In the genomic region with DNA sequence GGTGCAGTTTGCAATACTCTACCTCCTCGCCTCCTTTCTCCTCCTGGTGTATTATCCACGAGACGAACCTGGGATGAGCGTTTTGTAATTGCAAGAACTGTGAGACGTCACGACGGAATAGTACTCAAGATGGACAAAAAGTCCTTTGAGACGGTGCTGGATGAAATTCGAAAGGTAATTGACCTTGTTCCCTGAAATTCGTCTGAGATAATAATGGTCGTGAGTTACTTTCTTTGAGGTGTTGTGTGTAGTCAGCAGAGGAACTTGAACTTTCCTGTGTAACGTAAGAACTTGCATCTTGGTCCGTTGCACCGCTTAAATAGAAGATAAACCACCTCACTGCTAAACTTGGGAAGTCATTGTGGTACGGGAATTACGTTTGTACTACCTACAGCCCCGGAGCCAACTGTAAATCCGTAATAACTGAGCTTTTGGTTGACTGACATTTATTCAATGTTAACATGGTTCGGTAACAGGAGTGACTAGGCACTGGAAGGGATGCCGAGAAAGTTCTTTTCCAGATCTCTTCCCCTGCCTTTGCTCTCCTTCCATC, we compare ENCODE assay signal across 8 mouse cellular contexts. TPM values are rescaled to one million over a fixed set of nuclear protein-coding genes. Genes with fewer than 3 reads are reported as not detected.
DNase-seq lines count a peak whose midpoint lies in the region; ATAC-seq and TF ChIP-seq lines count a peak whose summit lies in the region.

No protein-coding gene starts in this region.

- no peak for DNase-seq in lung, embryonic 14.5 days
- DNase-seq in lung, adult 18-20 months = no peak
- no peak for DNase-seq in hindbrain, embryonic 10.5 days (ENCODE audit: low spot score)
- DNase-seq in cerebellum, adult 11-12 months = no peak
- DNase-seq in kidney, postnatal 36 days = no peak
- DNase-seq in cerebellum, adult 9-11 months = no peak

- H3K9me3 ChIP-seq in lung, embryonic 14.5 days (ENCODE audit: low read depth, low read length) = no peaks in the 10 kb centered on the region
- H3K9me3 ChIP-seq in hindbrain, embryonic 10.5 days = no peaks in the 10 kb centered on the region
- H3K9me3 ChIP-seq in midbrain, embryonic 13.5 days = no peaks in the 10 kb centered on the region

- peak overlapping the region; percentile 91 for H3K9ac ChIP-seq in lung, embryonic 14.5 days
- peak overlapping the region; percentile 89 for H3K9ac ChIP-seq in midbrain, embryonic 13.5 days (replicated peaks)

- H3K4me1 ChIP-seq in lung, embryonic 14.5 days (ENCODE audit: insufficient read depth) = peaks cover 9% of the 10 kb centered on the region
- H3K4me1 ChIP-seq in brown adipose tissue, adult 24 weeks (ENCODE audit: control insufficient read depth, insufficient read depth, insufficient read length, low read length) = peaks cover 13% of the 10 kb centered on the region
- H3K4me1 ChIP-seq in hindbrain, embryonic 10.5 days (replicated peaks) = peaks cover 41% of the 10 kb centered on the region
- peaks cover 50% of the 10 kb centered on the region for H3K4me1 ChIP-seq in midbrain, embryonic 13.5 days (replicated peaks)

- H3K36me3 ChIP-seq in lung, embryonic 14.5 days (ENCODE audit: insufficient read depth) = peaks cover 19% of the 10 kb centered on the region
- peaks cover 31% of the 10 kb centered on the region for H3K36me3 ChIP-seq in hindbrain, embryonic 10.5 days
- H3K36me3 ChIP-seq in midbrain, embryonic 13.5 days = peaks cover 23% of the 10 kb centered on the region

- TF ChIP-seq CTCF in lung, embryonic 14.5 days (IDR thresholded peaks at IDR 0.05; ENCODE audit: low read depth) = no peak

- under 1% methylated on average over 20 of the region's 20 CpGs for WGBS in lung, embryonic 14.5 days
- under 1% methylated on average over 20 of the region's 20 CpGs for WGBS in hindbrain, embryonic 10.5 days
- WGBS in midbrain, embryonic 13.5 days = under 1% methylated on average over 20 of the region's 20 CpGs

- no peaks in the 10 kb centered on the region for H3K27me3 ChIP-seq in lung, embryonic 14.5 days (ENCODE audit: insufficient read depth, low read length)
- H3K27me3 ChIP-seq in hindbrain, embryonic 10.5 days (ENCODE audit: insufficient read depth, poor library complexity, severe bottlenecking) = no peaks in the 10 kb centered on the region
- H3K27me3 ChIP-seq in midbrain, embryonic 13.5 days = no peaks in the 10 kb centered on the region

- H3K4me2 ChIP-seq in lung, embryonic 14.5 days = peak overlapping the region; percentile 86
- H3K4me2 ChIP-seq in midbrain, embryonic 13.5 days (replicated peaks) = peak overlapping the region; percentile 72

- peak overlapping the region; percentile 81 for H3K27ac ChIP-seq in lung, embryonic 14.5 days (ENCODE audit: low read depth)
- peak overlapping the region; percentile 67 for H3K27ac ChIP-seq in brown adipose tissue, adult 24 weeks (replicated peaks; ENCODE audit: low read depth, low read length)
- H3K27ac ChIP-seq in hindbrain, embryonic 10.5 days = peak overlapping the region; percentile 96
- H3K27ac ChIP-seq in midbrain, embryonic 13.5 days = peak overlapping the region; percentile 92

- no peak for ATAC-seq in lung, embryonic 14.5 days (ENCODE audit: insufficient read depth)
- no peak for ATAC-seq in midbrain, embryonic 13.5 days

- peak overlapping the region; percentile 83 for H3K4me3 ChIP-seq in lung, embryonic 14.5 days (ENCODE audit: low read depth, low read length)
- peak overlapping the region; percentile 86 for H3K4me3 ChIP-seq in brown adipose tissue, adult 24 weeks (ENCODE audit: insufficient read depth, low read depth, low read length)
- H3K4me3 ChIP-seq in hindbrain, embryonic 10.5 days = peak overlapping the region; percentile 83
- peak overlapping the region; percentile 87 for H3K4me3 ChIP-seq in midbrain, embryonic 13.5 days (replicated peaks)

RNA-seq across cellular contexts. Expression of a gene that starts 0.8 kb away (rescaled TPM):
- 20.2 and 21.9 TPM in 2 replicates for polyA plus RNA-seq in lung, embryonic 14.5 days (2014; fragmentation: Nextera tagmentation; extraction: Ambion mirVana)
- polyA plus RNA-seq in brown adipose tissue, adult 24 weeks (2012; ENCODE audit: insufficient read depth, insufficient read length, missing spikeins) = 4.5 and 7.4 TPM in 2 replicates
- polyA plus RNA-seq in hindbrain, embryonic 10.5 days (2016; fragmentation: Nextera tagmentation; extraction: Ambion mirVana) = 22.4 and 24.2 TPM in 2 replicates
- 28.7 and 33.2 TPM in 2 replicates for polyA plus RNA-seq in midbrain, embryonic 13.5 days (2015; fragmentation: Nextera tagmentation; extraction: Ambion mirVana)

RNA-seq across cellular contexts. Expression of a gene that starts 1.1 kb away (rescaled TPM):
- 7.9 and 8.5 TPM in 2 replicates for polyA plus RNA-seq in lung, embryonic 14.5 days (2014; fragmentation: Nextera tagmentation; extraction: Ambion mirVana)
- 6.9 and 7.0 TPM in 2 replicates for polyA plus RNA-seq in brown adipose tissue, adult 24 weeks (2012; ENCODE audit: insufficient read depth, insufficient read length, missing spikeins)
- 9.3 and 9.9 TPM in 2 replicates for polyA plus RNA-seq in hindbrain, embryonic 10.5 days (2016; fragmentation: Nextera tagmentation; extraction: Ambion mirVana)
- polyA plus RNA-seq in midbrain, embryonic 13.5 days (2015; fragmentation: Nextera tagmentation; extraction: Ambion mirVana) = 9.7 and 11.8 TPM in 2 replicates

RNA-seq across cellular contexts. Expression of a gene that starts 24.2 kb away (rescaled TPM):
- polyA plus RNA-seq in lung, embryonic 14.5 days (2014; fragmentation: Nextera tagmentation; extraction: Ambion mirVana) = 0.20 TPM in 1 of 2 replicates, not detected in the other
- polyA plus RNA-seq in brown adipose tissue, adult 24 weeks (2012; ENCODE audit: insufficient read depth, insufficient read length, missing spikeins) = not detected in 2 replicates
- polyA plus RNA-seq in hindbrain, embryonic 10.5 days (2016; fragmentation: Nextera tagmentation; extraction: Ambion mirVana) = 0.09 TPM in 1 of 2 replicates, not detected in the other
- not detected in 2 replicates for polyA plus RNA-seq in midbrain, embryonic 13.5 days (2015; fragmentation: Nextera tagmentation; extraction: Ambion mirVana)
